Mouse (Mus musculus): ENCODE results near the gene Fam83f. TPM values are rescaled to one million over a fixed set of nuclear protein-coding genes. Genes with fewer than 3 reads are reported as not detected.

The Fam83f gene
- total RNA-seq, 2 experiments from 2014 or later: 0.15 TPM; not detected in 1

- no peak overlapping the region for H3K27ac ChIP-seq
- H3K4me3 ChIP-seq: no peak overlapping the region
- DNase-seq (ENCODE audit: low spot score in 2 of 2): no peak
- TF ChIP-seq CTCF (conservative IDR thresholded peaks at IDR 0.05): no peak
Observed at GRCm38 (mm10) chr15:80641702-80642435, 29.8 kb upstream of the Fam83f start.

GRCm38 (mm10) chr15:80645006-80645797 is 26.4 kb upstream of the Fam83f start:
- TF ChIP-seq CTCF (conservative IDR thresholded peaks at IDR 0.05): no peak
- no peak overlapping the region for H3K27ac ChIP-seq
- H3K4me3 ChIP-seq: no peak overlapping the region
- no peak for DNase-seq (ENCODE audit: low spot score in 2 of 2)

GRCm38 (mm10) chr15:80648977-80649606 is 22.6 kb upstream of the Fam83f start:
- DNase-seq (ENCODE audit: low spot score in 2 of 2): no peak
- peak; percentile 61 for TF ChIP-seq CTCF (conservative IDR thresholded peaks at IDR 0.05)
- Histone ChIP-seq H3K27ac (no peak overlapping the region), H3K4me3 (no peak overlapping the region)

GRCm38 (mm10) chr15:80650412-80650811 is 21.2 kb upstream of the Fam83f start:
- no peak overlapping the region for H3K27ac ChIP-seq
- DNase-seq (ENCODE audit: low spot score in 2 of 2): no peak
- TF ChIP-seq CTCF (conservative IDR thresholded peaks at IDR 0.05): no peak
- H3K4me3 ChIP-seq: no peak overlapping the region

GRCm38 (mm10) chr15:80653865-80654264 is 17.8 kb upstream of the Fam83f start:
- no peak for DNase-seq (ENCODE audit: low spot score in 2 of 2)

GRCm38 (mm10) chr15:80658815-80659471 is 12.7 kb upstream of the Fam83f start:
- DNase-seq (ENCODE audit: low spot score in 2 of 2): peak; percentile 50 to 72
- Histone ChIP-seq H3K27ac (peak overlapping the region; percentile 91), H3K4me3 (peak overlapping the region; percentile 17; the same call in 1 of the 2 replicates)
- no peak for TF ChIP-seq CTCF (conservative IDR thresholded peaks at IDR 0.05)

More at GRCm38 (mm10) chr15:80653865-80654264, 17.8 kb upstream of the Fam83f start:
- no peak for TF ChIP-seq CTCF (conservative IDR thresholded peaks at IDR 0.05)
- H3K27ac ChIP-seq: no peak overlapping the region
- H3K4me3 ChIP-seq: no peak overlapping the region

GRCm38 (mm10) chr15:80660963-80661362 is 10.7 kb upstream of the Fam83f start:
- H3K4me3 ChIP-seq: no peak overlapping the region
- H3K27ac ChIP-seq: peak overlapping the region; percentile 32; the same call in 1 of the 2 replicates
- TF ChIP-seq CTCF (conservative IDR thresholded peaks at IDR 0.05): no peak
- DNase-seq (ENCODE audit: low spot score in 2 of 2): no peak

GRCm38 (mm10) chr15:80664444-80664843 is 7.2 kb upstream of the Fam83f start:
- no peak for DNase-seq (ENCODE audit: low spot score in 2 of 2)
- Histone ChIP-seq H3K4me3 (no peak overlapping the region), H3K27ac (no peak overlapping the region)
- no peak for TF ChIP-seq CTCF (conservative IDR thresholded peaks at IDR 0.05)

- Histone ChIP-seq H3K4me3 (no peak overlapping the region), H3K27ac (no peak overlapping the region)
- DNase-seq (ENCODE audit: low spot score in 2 of 2): no peak
- no peak for TF ChIP-seq CTCF (conservative IDR thresholded peaks at IDR 0.05)
Observed at GRCm38 (mm10) chr15:80672810-80673209, 1.2 kb downstream of the Fam83f start.

- DNase-seq (ENCODE audit: low spot score in 2 of 2): no peak
Observed at GRCm38 (mm10) chr15:80673337-80674095, 1.9 kb downstream of the Fam83f start.

GRCm38 (mm10) chr15:80674700-80675099 is 3.1 kb downstream of the Fam83f start:
- DNase-seq (ENCODE audit: low spot score in 2 of 2): no peak
- TF ChIP-seq CTCF (conservative IDR thresholded peaks at IDR 0.05): no peak
- no peak overlapping the region for H3K4me3 ChIP-seq

More at GRCm38 (mm10) chr15:80673337-80674095, 1.9 kb downstream of the Fam83f start:
- Histone ChIP-seq H3K27ac (no peak overlapping the region), H3K4me3 (no peak overlapping the region)
- no peak for TF ChIP-seq CTCF (conservative IDR thresholded peaks at IDR 0.05)

More at GRCm38 (mm10) chr15:80674700-80675099, 3.1 kb downstream of the Fam83f start:
- no peak overlapping the region for H3K27ac ChIP-seq

All from layer of hippocampus, adult 2 months (tissue).